Comparison of ENCODE assay signal across 9 mouse cellular contexts in the genomic region with DNA sequence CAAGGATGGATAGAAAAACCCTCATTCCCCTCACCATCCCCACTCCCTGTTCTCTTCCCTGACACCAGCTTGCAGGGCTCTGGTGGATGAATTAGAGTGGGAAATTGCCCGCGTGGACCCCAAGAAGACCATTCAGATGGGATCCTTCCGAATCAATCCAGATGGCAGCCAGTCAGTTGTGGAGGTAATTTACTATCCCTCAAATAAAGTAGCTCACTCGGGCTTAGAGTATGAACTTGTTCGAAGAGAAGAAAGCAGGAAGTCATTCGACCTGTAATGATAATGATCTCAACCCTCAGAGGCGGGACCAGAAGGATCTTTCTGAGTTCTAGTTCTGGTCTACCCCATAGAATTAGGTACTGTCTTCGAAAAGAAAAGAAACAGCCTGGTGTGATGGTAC. TPM values are rescaled to one million over a fixed set of nuclear protein-coding genes. Genes with fewer than 3 reads are reported as not detected.
A peak's percentile ranks its signal among the peaks of the same experiment; 100 is the strongest.
DNase-seq lines count a peak whose midpoint lies in the region; ATAC-seq and TF ChIP-seq lines count a peak whose summit lies in the region.
"Had no signal": no experiment of that assay in that cellular context is flagged by ENCODE, and none has a peak within 500 bp of the region (broad histone marks: within the 10 kb centered on the region; RNA-seq: fewer than 3 reads in every experiment).

No protein-coding gene starts in this region.

- TF ChIP-seq EP300 in lung, postnatal 0 days (IDR thresholded peaks at IDR 0.05): no peak

- no peaks in the 10 kb centered on the region for H3K27me3 ChIP-seq in lung, postnatal 0 days (replicated peaks; ENCODE audit: insufficient read depth, low read length)
- H3K27me3 ChIP-seq in embryonic facial prominence, embryonic 15.5 days: no peaks in the 10 kb centered on the region
- H3K27me3 ChIP-seq in limb, embryonic 12.5 days: no peaks in the 10 kb centered on the region
- H3K27me3 ChIP-seq in small intestine, adult 2 months (ENCODE audit: control insufficient read depth, insufficient read depth, low read length): no peaks in the 10 kb centered on the region

- H3K9me3 ChIP-seq in lung, postnatal 0 days (ENCODE audit: low read length): no peaks in the 10 kb centered on the region
- H3K9me3 ChIP-seq in embryonic facial prominence, embryonic 15.5 days (replicated peaks): no peaks in the 10 kb centered on the region
- H3K9me3 ChIP-seq in limb, embryonic 12.5 days: no peaks in the 10 kb centered on the region

- H3K9ac ChIP-seq in lung, postnatal 0 days (replicated peaks; ENCODE audit: low read depth): peak overlapping the region; percentile 98
- H3K9ac ChIP-seq in embryonic facial prominence, embryonic 15.5 days: peak overlapping the region; percentile 99
- H3K9ac ChIP-seq in limb, embryonic 12.5 days (replicated peaks): peak overlapping the region; percentile 96

- 61% methylated on average over 8 of the region's 8 CpGs for WGBS in lung, postnatal 0 days
- WGBS in lung, adult 2 months: 55% methylated on average over 8 of the region's 8 CpGs
- 63% methylated on average over 8 of the region's 8 CpGs for WGBS in embryonic facial prominence, embryonic 15.5 days
- WGBS in limb, embryonic 12.5 days: 70% methylated on average over 8 of the region's 8 CpGs
- 35% methylated on average over 8 of the region's 8 CpGs for WGBS in small intestine, adult 2 months

- H3K27ac ChIP-seq in lung, postnatal 0 days (ENCODE audit: low read length): 0 out of 2 replicates have a peak overlapping the region, but pooled peaks have one; percentile 94
- peak overlapping the region; percentile 98 for H3K27ac ChIP-seq in embryonic facial prominence, embryonic 15.5 days (replicated peaks)
- peak overlapping the region; percentile 97 for H3K27ac ChIP-seq in limb, embryonic 12.5 days
- peak overlapping the region; percentile 80 for H3K27ac ChIP-seq in small intestine, adult 2 months (ENCODE audit: insufficient read depth, low read depth, low read length)

- H3K4me1 ChIP-seq in lung, postnatal 0 days (ENCODE audit: insufficient read depth, low read depth, low read length): peaks cover 8% of the 10 kb centered on the region
- no peaks in the 10 kb centered on the region; the same call in 1 of the 2 replicates for H3K4me1 ChIP-seq in lung, adult 2 months (ENCODE audit: control insufficient read depth, insufficient read depth, low read length)
- peaks cover 18% of the 10 kb centered on the region for H3K4me1 ChIP-seq in embryonic facial prominence, embryonic 15.5 days
- H3K4me1 ChIP-seq in limb, embryonic 12.5 days (replicated peaks): peaks cover 15% of the 10 kb centered on the region
- peaks cover 6% of the 10 kb centered on the region; the same call in 1 of the 2 replicates for H3K4me1 ChIP-seq in small intestine, adult 2 months (ENCODE audit: control insufficient read depth, insufficient read depth, insufficient read length, low read length)

- TF ChIP-seq CTCF in lung, postnatal 0 days (IDR thresholded peaks at IDR 0.05): no peak
- TF ChIP-seq CTCF in lung, adult 2 months (IDR thresholded peaks at IDR 0.05; ENCODE audit: insufficient read depth, low read length): no peak
- TF ChIP-seq CTCF in small intestine, adult 2 months (IDR thresholded peaks at IDR 0.05; ENCODE audit: extremely low read depth, insufficient read length, insufficient replicate concordance, low read depth, low read length): no peak

- peaks cover 21% of the 10 kb centered on the region; the same call in 1 of the 2 replicates for H3K36me3 ChIP-seq in lung, postnatal 0 days (ENCODE audit: insufficient read depth, low read length)
- peaks cover 52% of the 10 kb centered on the region for H3K36me3 ChIP-seq in embryonic facial prominence, embryonic 15.5 days
- H3K36me3 ChIP-seq in limb, embryonic 12.5 days: peaks cover 68% of the 10 kb centered on the region
- peaks cover 42% of the 10 kb centered on the region for H3K36me3 ChIP-seq in small intestine, adult 2 months (ENCODE audit: control insufficient read depth, insufficient read depth, low read length)

- H3K4me2 ChIP-seq in lung, postnatal 0 days (replicated peaks; ENCODE audit: low read depth, low read length): peak overlapping the region; percentile 67
- peak overlapping the region; percentile 75 for H3K4me2 ChIP-seq in embryonic facial prominence, embryonic 15.5 days (replicated peaks)
- H3K4me2 ChIP-seq in limb, embryonic 12.5 days: peak overlapping the region; percentile 88

- no peak for DNase-seq in lung, postnatal 0 days (ENCODE audit: low spot score)
- DNase-seq in lung, adult 2 months: no peak
- no peak for DNase-seq in embryo, embryonic 11 days
- no peak for DNase-seq in layer of hippocampus, adult 8-10 months (ENCODE audit: low spot score in 2 of 2)
- no peak for DNase-seq in frontal cortex, postnatal 36 days (ENCODE audit: low spot score in 2 of 2)
- DNase-seq: lung, adult 18-20 months had no signal

- H3K4me3 ChIP-seq in lung, postnatal 0 days (ENCODE audit: low read depth, low read length): peak overlapping the region; percentile 88
- no peak overlapping the region for H3K4me3 ChIP-seq in lung, adult 2 months (replicated peaks; ENCODE audit: extremely low read depth, low read depth, low read length)
- peak overlapping the region; percentile 90 for H3K4me3 ChIP-seq in embryonic facial prominence, embryonic 15.5 days (replicated peaks)
- H3K4me3 ChIP-seq in limb, embryonic 12.5 days (replicated peaks): peak overlapping the region; percentile 68
- peak overlapping the region; percentile 88 for H3K4me3 ChIP-seq in small intestine, adult 2 months (ENCODE audit: low read depth, low read length)

- no peak for ATAC-seq in lung, postnatal 0 days
- ATAC-seq in embryonic facial prominence, embryonic 15.5 days (ENCODE audit: insufficient number of reproducible peaks, low FRiP score, low TSS enrichment, low read depth): no peak
- ATAC-seq in limb, embryonic 12.5 days (ENCODE audit: insufficient number of reproducible peaks, insufficient read depth, low FRiP score, low TSS enrichment, low read depth): no peak

- no peak for TF ChIP-seq POLR2A in lung, adult 2 months (IDR thresholded peaks at IDR 0.05; ENCODE audit: borderline replicate concordance, extremely low read depth, low read depth, low read length)
- no peak for TF ChIP-seq POLR2A in small intestine, adult 2 months (IDR thresholded peaks at IDR 0.05; ENCODE audit: low read depth, low read length)

RNA-seq across cellular contexts. Expression of a gene that starts 1.3 kb away (rescaled TPM):
- 243 and 244 TPM in 2 replicates for polyA plus RNA-seq in lung, postnatal 0 days (2015; fragmentation: Nextera tagmentation; extraction: Ambion mirVana)
- 32.0 and 55.9 TPM in 2 replicates for polyA plus RNA-seq in lung, adult 2 months (2012; rRNA removed)
- 319 and 363 TPM in 2 replicates for polyA plus RNA-seq in embryonic facial prominence, embryonic 15.5 days (2015; fragmentation: Nextera tagmentation; extraction: Ambion mirVana)
- 351 and 359 TPM in 2 replicates for polyA plus RNA-seq in limb, embryonic 12.5 days (2016; fragmentation: Nextera tagmentation; extraction: Ambion mirVana)
- 31.8 and 46.6 TPM in 2 replicates for polyA plus RNA-seq in small intestine, adult 2 months (2012; rRNA removed)
- 10 to 100 TPM; 69.2 to 89.4 (median 82.4) TPM for total RNA-seq in layer of hippocampus, adult 8-10 months (2022)

RNA-seq across cellular contexts. Expression of a gene that starts 14.0 kb away (rescaled TPM):
- polyA plus RNA-seq in lung, postnatal 0 days (2015; fragmentation: Nextera tagmentation; extraction: Ambion mirVana): 85.4 and 85.8 TPM in 2 replicates
- 95.6 and 150 TPM in 2 replicates for polyA plus RNA-seq in lung, adult 2 months (2012; rRNA removed)
- polyA plus RNA-seq in embryonic facial prominence, embryonic 15.5 days (2015; fragmentation: Nextera tagmentation; extraction: Ambion mirVana): 164 and 180 TPM in 2 replicates
- 178 and 181 TPM in 2 replicates for polyA plus RNA-seq in limb, embryonic 12.5 days (2016; fragmentation: Nextera tagmentation; extraction: Ambion mirVana)
- 233 and 588 TPM in 2 replicates for polyA plus RNA-seq in small intestine, adult 2 months (2012; rRNA removed)
- 100 to 1,000 TPM; 221 to 231 (median 224) TPM for total RNA-seq in layer of hippocampus, adult 8-10 months (2022)

RNA-seq across cellular contexts. Expression of a gene that starts 20.4 kb away (rescaled TPM):
- polyA plus RNA-seq in lung, postnatal 0 days (2015; fragmentation: Nextera tagmentation; extraction: Ambion mirVana): 19.0 and 20.2 TPM in 2 replicates
- polyA plus RNA-seq in lung, adult 2 months (2012; rRNA removed): 22.8 and 30.7 TPM in 2 replicates
- 27.6 and 32.0 TPM in 2 replicates for polyA plus RNA-seq in embryonic facial prominence, embryonic 15.5 days (2015; fragmentation: Nextera tagmentation; extraction: Ambion mirVana)
- 42.3 and 42.5 TPM in 2 replicates for polyA plus RNA-seq in limb, embryonic 12.5 days (2016; fragmentation: Nextera tagmentation; extraction: Ambion mirVana)
- polyA plus RNA-seq in small intestine, adult 2 months (2012; rRNA removed): 10.3 and 17.7 TPM in 2 replicates
- total RNA-seq in layer of hippocampus, adult 8-10 months (2022): 10 to 100 TPM; 14.6 to 16.3 (median 15.5) TPM

RNA-seq across cellular contexts. Expression of a gene that starts 25.0 kb away (rescaled TPM):
- polyA plus RNA-seq in lung, postnatal 0 days (2015; fragmentation: Nextera tagmentation; extraction: Ambion mirVana): 0.30 and 0.32 TPM in 2 replicates
- 0.08 TPM in 1 of 2 replicates, not detected in the other for polyA plus RNA-seq in lung, adult 2 months (2012; rRNA removed)
- polyA plus RNA-seq in embryonic facial prominence, embryonic 15.5 days (2015; fragmentation: Nextera tagmentation; extraction: Ambion mirVana): 0.35 TPM in 1 of 2 replicates, not detected in the other
- polyA plus RNA-seq in limb, embryonic 12.5 days (2016; fragmentation: Nextera tagmentation; extraction: Ambion mirVana): 0.20 TPM in 2 replicates
- polyA plus RNA-seq in small intestine, adult 2 months (2012; rRNA removed): not detected in 2 replicates
- total RNA-seq in layer of hippocampus, adult 8-10 months (2022): not detected

RNA-seq across cellular contexts. Expression of a gene that starts 45.3 kb away (rescaled TPM):
- 16.4 and 19.9 TPM in 2 replicates for polyA plus RNA-seq in lung, postnatal 0 days (2015; fragmentation: Nextera tagmentation; extraction: Ambion mirVana)
- polyA plus RNA-seq in lung, adult 2 months (2012; rRNA removed): 28.9 and 48.7 TPM in 2 replicates
- 19.4 and 20.4 TPM in 2 replicates for polyA plus RNA-seq in embryonic facial prominence, embryonic 15.5 days (2015; fragmentation: Nextera tagmentation; extraction: Ambion mirVana)
- polyA plus RNA-seq in limb, embryonic 12.5 days (2016; fragmentation: Nextera tagmentation; extraction: Ambion mirVana): 15.5 and 15.8 TPM in 2 replicates
- 36.5 and 79.1 TPM in 2 replicates for polyA plus RNA-seq in small intestine, adult 2 months (2012; rRNA removed)
- total RNA-seq in layer of hippocampus, adult 8-10 months (2022): 10 to 100 TPM; 47.5 to 57.4 (median 51.9) TPM
